Comparison of ENCODE assay signal across 11 mouse cellular contexts in genomic region chr12:64903186-64903585, GRCm38 (mm10). TPM values are rescaled to one million over a fixed set of nuclear protein-coding genes. Genes with fewer than 3 reads are reported as not detected.
A peak's percentile ranks its signal among the peaks of the same experiment; 100 is the strongest.
DNase-seq lines count a peak whose midpoint lies in the region; ATAC-seq lines count a peak whose summit lies in the region.
"Had no signal": no experiment of that assay in that cellular context is flagged by ENCODE, and none has a peak within 500 bp of the region (broad histone marks: within the 10 kb centered on the region; RNA-seq: fewer than 3 reads in every experiment).

No protein-coding gene starts in this region.

- whole genome bisulfite sequencing in heart, embryonic 11.5 days (ENCODE audit: insufficient replicate concordance) = 66% methylated on average over 8 of the region's 8 CpGs
- 61% methylated on average over 8 of the region's 8 CpGs for WGBS in embryonic facial prominence, embryonic 10.5 days
- 47% methylated on average over 8 of the region's 8 CpGs for WGBS in embryonic facial prominence, embryonic 15.5 days

- H3K9ac ChIP-seq in heart, embryonic 11.5 days (ENCODE audit: low read depth, low read length) = no peak overlapping the region
- no peak overlapping the region for H3K9ac ChIP-seq in embryonic facial prominence, embryonic 15.5 days
- H3K9ac ChIP-seq: limb, embryonic 12.5 days had no signal

- DNase-seq in heart, adult 9 months (ENCODE audit: low spot score in 2 of 2) = peak; percentile 52 to 54
- DNase-seq in embryonic facial prominence, embryonic 10.5 days (ENCODE audit: low spot score) = peak; percentile 10
- peak; percentile 24 for DNase-seq in neural tube, embryonic 10.5 days (ENCODE audit: extremely low spot score, low spot score)
- DNase-seq in MN1 (ENCODE audit: low spot score) = no peak
- no peak for DNase-seq in B cell, adult 2 months
- DNase-seq: cerebellum, adult 8-10 months had no signal

- ATAC-seq in heart, embryonic 11.5 days (replicated peaks; ENCODE audit: insufficient number of reproducible peaks, low FRiP score, low TSS enrichment) = no peak
- ATAC-seq in embryonic facial prominence, embryonic 15.5 days (ENCODE audit: insufficient number of reproducible peaks, low FRiP score, low TSS enrichment, low read depth) = peak; percentile 36; the same call in 1 of the 2 replicates

- H3K36me3 ChIP-seq in heart, embryonic 11.5 days (ENCODE audit: control insufficient read depth, insufficient read depth, low read length) = no peaks in the 10 kb centered on the region
- no peaks in the 10 kb centered on the region for H3K36me3 ChIP-seq in embryonic facial prominence, embryonic 10.5 days (replicated peaks)
- H3K36me3 ChIP-seq in embryonic facial prominence, embryonic 15.5 days = no peaks in the 10 kb centered on the region
- H3K36me3 ChIP-seq: limb, embryonic 12.5 days had no signal

- no peak overlapping the region for H3K4me3 ChIP-seq in heart, embryonic 11.5 days (ENCODE audit: low read depth, low read length)
- H3K4me3 ChIP-seq in embryonic facial prominence, embryonic 10.5 days = no peak overlapping the region
- H3K4me3 ChIP-seq in embryonic facial prominence, embryonic 15.5 days (replicated peaks) = no peak overlapping the region
- H3K4me3 ChIP-seq: layer of hippocampus, adult 2 months; limb, embryonic 12.5 days; megakaryocyte, embryonic 14.5 days had no signal

- H3K9me3 ChIP-seq in heart, embryonic 11.5 days (replicated peaks; ENCODE audit: control insufficient read depth, low read length) = no peaks in the 10 kb centered on the region
- no peaks in the 10 kb centered on the region for H3K9me3 ChIP-seq in embryonic facial prominence, embryonic 10.5 days
- H3K9me3 ChIP-seq in embryonic facial prominence, embryonic 15.5 days (replicated peaks) = no peaks in the 10 kb centered on the region
- H3K9me3 ChIP-seq: limb, embryonic 12.5 days; megakaryocyte, embryonic 14.5 days had no signal

- H3K4me1 ChIP-seq in heart, embryonic 11.5 days (ENCODE audit: control insufficient read depth, insufficient read depth, low read length) = no peaks in the 10 kb centered on the region
- peaks cover 22% of the 10 kb centered on the region for H3K4me1 ChIP-seq in embryonic facial prominence, embryonic 10.5 days
- peaks cover 10% of the 10 kb centered on the region for H3K4me1 ChIP-seq in embryonic facial prominence, embryonic 15.5 days
- H3K4me1 ChIP-seq: megakaryocyte, embryonic 14.5 days had no signal

- H3K27ac ChIP-seq in heart, embryonic 11.5 days (ENCODE audit: low read depth, low read length) = no peak overlapping the region
- H3K27ac ChIP-seq in embryonic facial prominence, embryonic 10.5 days (replicated peaks) = peak overlapping the region; percentile 24; the same call in 1 of the 2 replicates
- H3K27ac ChIP-seq in embryonic facial prominence, embryonic 15.5 days (replicated peaks) = no peak overlapping the region
- H3K27ac ChIP-seq: layer of hippocampus, adult 2 months; limb, embryonic 12.5 days had no signal

- H3K4me2 ChIP-seq in heart, embryonic 11.5 days = no peak overlapping the region
- no peak overlapping the region for H3K4me2 ChIP-seq in embryonic facial prominence, embryonic 15.5 days (replicated peaks)

- no peaks in the 10 kb centered on the region for H3K27me3 ChIP-seq in heart, embryonic 11.5 days (ENCODE audit: control insufficient read depth, insufficient read depth, low read length)
- H3K27me3 ChIP-seq in embryonic facial prominence, embryonic 10.5 days (replicated peaks; ENCODE audit: low read depth, poor library complexity, severe bottlenecking) = no peaks in the 10 kb centered on the region
- no peaks in the 10 kb centered on the region for H3K27me3 ChIP-seq in embryonic facial prominence, embryonic 15.5 days
- H3K27me3 ChIP-seq: limb, embryonic 12.5 days; megakaryocyte, embryonic 14.5 days had no signal

RNA-seq across cellular contexts. Expression of gene Gm527, which starts 14.5 kb away (rescaled TPM):
- 0.70 and 1.3 TPM in 2 replicates for polyA plus RNA-seq in heart, embryonic 11.5 days (2014; fragmentation: Nextera tagmentation; extraction: Ambion mirVana)
- 0.99 and 1.2 TPM in 2 replicates for polyA plus RNA-seq in embryonic facial prominence, embryonic 10.5 days (2016; fragmentation: Nextera tagmentation; extraction: Ambion mirVana)
- polyA plus RNA-seq in embryonic facial prominence, embryonic 15.5 days (2015; fragmentation: Nextera tagmentation; extraction: Ambion mirVana) = 3.6 and 4.2 TPM in 2 replicates

Comparison
In these comparisons a context has a peak if more than half of its experiments do, and no peak if none do; other contexts are left out.
1. DNase-seq: peak in heart, adult 9 months (2 of 2), embryonic facial prominence, embryonic 10.5 days (single experiment) and neural tube, embryonic 10.5 days (single experiment); none in MN1 (single experiment) and B cell, adult 2 months (0 of 2).